Mouse (Mus musculus) liver, embryonic 12.5 days (tissue): Measurements from ENCODE around the gene Wnk4. TPM values are rescaled to one million over a fixed set of nuclear protein-coding genes. Genes with fewer than 3 reads are reported as not detected.
"Not testable (repeated sequence)": the region's sequence is repeated elsewhere in the genome, so short reads cannot be mapped to it uniquely, and the experiment has no call there.

ENCODE experiments used
- ATAC-seq: fragments of 200-750 bp; cut with Nextera tagmentation; 2 replicates; pipeline ENCODE4 v1.8.0; 2017; ENCODE audit warnings: moderate number of reproducible peaks, mild to moderate bottlenecking, moderate library complexity
- H3K27ac ChIP-seq: fragments of 300-500 bp; sonication (generic); 2 replicates; pipeline ENCODE4 v1.5.1; 2016; ENCODE audit warnings: mild to moderate bottlenecking
- H3K27me3 ChIP-seq: fragments of 300-500 bp; sonication (generic); replicated peaks from 2 replicates; pipeline ENCODE4 v1.6.1; 2016; ENCODE audit warnings: mild to moderate bottlenecking, moderate library complexity
- H3K36me3 ChIP-seq: fragments of 300-500 bp; sonication (generic); 2 replicates; pipeline ENCODE4 v1.6.1; 2016; ENCODE audit warnings: mild to moderate bottlenecking, moderate library complexity
- H3K4me1 ChIP-seq: fragments of 300-500 bp; sonication (generic); 2 replicates; pipeline ENCODE4 v1.6.1; 2016
- H3K4me2 ChIP-seq: fragments of 300-500 bp; sonication (generic); 2 replicates; pipeline ENCODE4 v1.6.1; 2016; ENCODE audit warnings: mild to moderate bottlenecking, moderate library complexity
- H3K4me3 ChIP-seq: fragments of 300-500 bp; sonication (generic); 2 replicates; pipeline ENCODE4 v1.5.1; 2016; ENCODE audit warnings: mild to moderate bottlenecking, moderate library complexity
- H3K9ac ChIP-seq: fragments of 300-500 bp; sonication (generic); 2 replicates; pipeline ENCODE4 v1.6.1; 2016; ENCODE audit warnings: mild to moderate bottlenecking, moderate library complexity
- H3K9me3 ChIP-seq: fragments of 300-500 bp; sonication (generic); replicated peaks from 2 replicates; pipeline ENCODE4 v1.6.1; 2016; ENCODE audit warnings: mild to moderate bottlenecking, moderate library complexity
- WGBS: fragments of 180-500 bp; shearing (Covaris S2); methylation state at CpG from one replicate; pipeline ENCODE4 v1.1.7; 2016; ENCODE audit not compliant: insufficient replicate concordance; 5-methylcytosine and 5-hydroxymethylcytosine counted together
- polyA plus RNA-seq: library from polyadenylated mRNA; unstranded; fragments of >200 nt; fragmentation: Nextera tagmentation; extraction: Ambion mirVana; gene quantifications from 2 replicates; pipeline ENCODE4 v1.2.1, GENCODE M21; 2016

The Wnk4 gene
- polyA plus RNA-seq, 1 experiment from 2014 or later = 12.3 TPM

DNA sequence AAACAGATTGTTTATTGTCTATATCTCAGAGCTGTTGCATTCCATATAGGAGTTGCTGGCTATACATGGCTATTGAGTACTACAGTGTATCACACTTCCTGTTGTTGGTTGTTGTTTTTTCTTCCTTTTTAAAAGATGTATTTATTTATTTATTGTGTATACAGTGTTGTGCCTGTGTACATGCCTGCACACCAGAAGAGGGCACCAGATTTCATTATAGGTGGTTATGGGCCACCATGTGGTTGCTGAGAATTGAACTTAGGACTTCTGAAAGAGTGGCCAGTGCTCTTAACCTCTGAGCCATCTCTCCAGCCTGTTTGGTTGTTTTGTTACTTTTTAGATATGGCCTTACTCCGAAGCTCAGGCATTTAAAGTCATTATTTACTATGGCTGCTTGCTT, 54.2 kb downstream of the Wnk4 start:
- Histone ChIP-seq H3K36me3 (peaks cover 23% of the 10 kb centered on the region), H3K27ac (peak overlapping the region; percentile 100), H3K27me3 (no peaks in the 10 kb centered on the region), H3K4me1 (peaks cover 53% of the 10 kb centered on the region), H3K9ac (no peak overlapping the region), H3K9me3 (no peaks in the 10 kb centered on the region), H3K4me2 (peak overlapping the region; percentile 87), H3K4me3 (no peak overlapping the region)
- ATAC-seq = no peak
- 85% methylated on average over 1 of the region's 1 CpGs for WGBS

DNA sequence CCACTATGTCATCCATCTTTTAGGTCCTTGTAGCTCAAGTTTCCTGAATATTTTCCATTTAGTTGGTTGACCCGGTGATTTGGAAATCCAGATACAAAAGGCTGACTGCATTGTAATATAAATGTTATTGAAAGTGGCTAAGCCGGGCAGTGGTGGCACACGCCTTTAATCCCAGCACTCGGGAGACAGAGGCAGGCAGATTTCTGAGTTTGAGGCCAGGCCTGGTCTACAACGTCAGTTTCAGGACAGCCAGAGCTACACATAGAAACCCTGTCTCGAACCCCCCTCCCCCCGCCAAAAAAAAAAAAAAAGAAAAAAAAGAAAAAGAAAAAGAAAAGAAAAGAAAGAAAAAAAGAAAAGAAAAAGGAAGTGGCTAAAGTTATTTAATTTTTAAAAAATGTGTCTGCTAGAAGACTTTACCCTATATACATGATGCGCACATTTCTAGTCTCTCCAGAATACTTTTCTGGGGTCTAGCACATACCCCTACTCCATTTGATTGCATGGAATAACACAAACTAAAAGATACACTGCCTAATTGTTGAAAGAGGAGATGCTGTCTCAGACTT, 54.8 kb downstream of the Wnk4 start:
- no peak for ATAC-seq
- H3K9ac ChIP-seq = peak overlapping the region; percentile 98; the same call in 1 of the 2 replicates
- peaks cover 56% of the 10 kb centered on the region for H3K4me1 ChIP-seq
- peak overlapping the region; percentile 100 for H3K27ac ChIP-seq
- no peaks in the 10 kb centered on the region for H3K27me3 ChIP-seq
- peak overlapping the region; percentile 98 for H3K4me3 ChIP-seq
- H3K9me3 ChIP-seq = no peaks in the 10 kb centered on the region
- H3K36me3 ChIP-seq = peaks cover 29% of the 10 kb centered on the region
- H3K4me2 ChIP-seq = peak overlapping the region; percentile 87
- 45% methylated on average over 8 of the region's 8 CpGs for WGBS

DNA sequence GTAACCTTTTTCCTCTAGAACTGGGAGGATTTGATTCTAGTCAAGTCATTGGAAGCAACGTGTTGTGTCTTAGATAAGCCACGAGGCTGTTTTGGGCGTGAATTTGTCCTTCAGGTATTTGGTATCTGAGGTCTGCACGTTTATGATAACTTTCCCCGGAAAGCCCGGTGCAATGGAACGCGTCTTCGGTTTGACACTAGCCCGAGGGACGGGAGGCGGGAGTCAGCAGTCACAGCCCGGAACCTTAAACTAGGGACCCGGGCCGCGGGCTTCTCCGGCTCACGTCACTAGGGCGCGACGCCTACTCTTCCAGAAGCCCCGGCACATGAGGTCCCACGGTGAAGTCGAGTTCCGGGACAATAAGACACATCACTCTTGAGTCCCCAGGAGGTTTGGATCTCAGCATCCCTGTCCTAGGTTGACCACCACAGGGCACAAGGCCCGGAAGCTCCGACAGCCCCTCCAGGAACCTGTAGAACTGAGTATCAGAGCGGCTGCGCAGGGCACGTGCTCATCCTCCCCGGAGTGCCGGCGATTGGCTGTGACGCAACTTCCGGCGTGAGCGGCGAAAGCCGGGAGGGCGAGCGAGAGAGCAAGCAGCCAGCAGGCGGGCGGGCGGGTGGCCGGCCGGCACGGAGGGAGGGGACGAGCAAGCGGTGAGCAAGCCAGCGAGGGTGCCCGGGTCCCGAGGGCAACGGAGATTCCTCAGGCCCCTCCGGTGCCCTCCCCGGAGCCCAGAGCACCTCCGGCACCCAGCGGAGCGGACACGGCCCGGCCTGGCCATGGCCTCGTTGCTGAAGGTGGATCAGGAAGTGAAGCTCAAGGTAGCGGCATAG, 55.5 kb downstream of the Wnk4 start, which contains the start of gene Psme3:
TSS of gene Psme3 (plus strand) at position 549 of the 836 bp plus-strand sequence.
- peak; percentile 90 for ATAC-seq
- Histone ChIP-seq H3K9me3 (no peaks in the 10 kb centered on the region), H3K9ac (peak within 1 kb of the TSS; percentile 98), H3K4me1 (peaks cover 56% of the 10 kb centered on the region), H3K4me2 (peak within 1 kb of the TSS; percentile 87), H3K36me3 (peaks cover 36% of the 10 kb centered on the region), H3K4me3 (peak within 1 kb of the TSS; percentile 98), H3K27me3 (no peaks in the 10 kb centered on the region), H3K27ac (peak within 1 kb of the TSS; percentile 100)
- WGBS = under 1% methylated on average over 57 of the region's 62 CpGs

DNA sequence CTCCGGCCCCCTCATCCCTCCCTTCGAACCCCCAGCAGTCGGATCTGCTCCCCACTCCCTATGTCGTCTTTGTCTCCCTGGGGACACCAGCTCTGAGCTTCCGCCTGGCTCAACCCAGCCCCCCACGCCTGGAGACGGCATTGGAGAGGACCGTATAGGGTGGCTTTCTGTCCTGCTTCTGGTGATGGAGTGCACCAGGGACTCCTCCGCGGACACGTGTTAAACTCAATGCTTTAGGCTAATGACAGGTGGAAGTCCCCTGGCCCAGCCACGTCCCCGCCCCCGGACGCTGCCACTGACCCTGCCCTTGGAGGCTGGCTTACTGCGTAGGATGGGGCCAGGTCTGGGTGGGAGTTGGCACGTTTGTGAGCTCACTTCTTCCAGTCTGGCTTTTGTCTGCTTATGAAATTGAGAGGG, 56.1 kb downstream of the Wnk4 start:
- Histone ChIP-seq H3K4me1 (peaks cover 56% of the 10 kb centered on the region), H3K9me3 (no peaks in the 10 kb centered on the region), H3K36me3 (peaks cover 42% of the 10 kb centered on the region), H3K4me3 (peak overlapping the region; percentile 98), H3K4me2 (peak overlapping the region; percentile 87), H3K9ac (peak overlapping the region; percentile 98), H3K27ac (peak overlapping the region; percentile 100), H3K27me3 (no peaks in the 10 kb centered on the region)
- peak; percentile 67 for ATAC-seq
- under 1% methylated on average over 17 of the region's 17 CpGs for whole genome bisulfite sequencing

DNA sequence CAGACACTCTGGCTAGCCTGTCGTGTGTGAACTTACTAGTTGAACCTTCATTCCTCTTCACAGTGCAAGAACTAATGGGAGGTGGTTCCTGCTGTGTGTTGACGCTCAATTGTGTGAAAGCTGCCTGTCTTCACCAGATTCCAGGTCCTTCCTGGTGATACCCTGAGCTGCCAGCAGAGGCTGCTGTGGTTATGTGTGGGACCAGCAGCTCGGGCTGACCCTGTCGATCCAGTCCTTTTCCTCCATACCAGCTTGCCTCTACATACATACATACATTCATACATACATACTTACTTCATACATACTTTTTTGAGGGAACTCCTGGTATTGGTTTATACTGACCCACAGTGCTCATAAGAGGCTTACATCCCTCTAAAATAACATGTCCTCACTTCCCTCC, 63.2 kb downstream of the Wnk4 start:
- Histone ChIP-seq H3K4me2 (no peak overlapping the region), H3K9me3 (no peaks in the 10 kb centered on the region), H3K27me3 (no peaks in the 10 kb centered on the region), H3K4me1 (peaks cover 17% of the 10 kb centered on the region), H3K27ac (no peak overlapping the region), H3K4me3 (no peak overlapping the region), H3K9ac (no peak overlapping the region), H3K36me3 (peaks cover 86% of the 10 kb centered on the region)
- no peak for ATAC-seq
- WGBS = 56% methylated on average over 4 of the region's 4 CpGs

DNA sequence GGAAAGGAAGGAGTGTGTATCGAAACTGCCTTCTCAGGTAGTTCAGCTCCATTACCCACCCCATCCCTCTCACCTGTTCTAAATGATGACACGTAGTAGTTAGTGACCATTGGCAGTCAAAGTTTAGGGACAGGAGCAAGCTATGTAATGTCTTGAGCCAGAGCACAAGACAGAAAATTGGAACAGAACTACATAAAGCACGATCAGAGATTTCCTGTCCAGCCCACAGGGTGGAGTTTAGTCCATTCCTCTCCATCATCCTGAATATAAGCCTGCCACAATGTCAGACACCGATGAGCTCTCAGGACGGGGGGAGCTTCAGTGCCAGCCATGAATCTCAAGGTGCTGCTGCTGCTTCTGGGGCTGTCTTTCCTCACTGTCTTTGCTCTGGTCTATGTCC, 64.4 kb downstream of the Wnk4 start, which contains the start of gene Aoc2:
TSS of gene Aoc2 (plus strand) at position 301 of the 400 bp plus-strand sequence.
- Histone ChIP-seq H3K9ac (no peak within 1 kb of the TSS), H3K4me1 (0 out of 2 replicates have a peak, but pooled peaks cover 5% of the 10 kb centered on the region), H3K27ac (no peak within 1 kb of the TSS), H3K4me3 (no peak within 1 kb of the TSS), H3K4me2 (no peak within 1 kb of the TSS), H3K27me3 (no peaks in the 10 kb centered on the region), H3K9me3 (no peaks in the 10 kb centered on the region), H3K36me3 (peaks cover 77% of the 10 kb centered on the region)
- 0 out of 2 replicates have a peak, but pooled peaks have one; percentile 6 for ATAC-seq
- WGBS = 92% methylated on average over 5 of the region's 5 CpGs

DNA sequence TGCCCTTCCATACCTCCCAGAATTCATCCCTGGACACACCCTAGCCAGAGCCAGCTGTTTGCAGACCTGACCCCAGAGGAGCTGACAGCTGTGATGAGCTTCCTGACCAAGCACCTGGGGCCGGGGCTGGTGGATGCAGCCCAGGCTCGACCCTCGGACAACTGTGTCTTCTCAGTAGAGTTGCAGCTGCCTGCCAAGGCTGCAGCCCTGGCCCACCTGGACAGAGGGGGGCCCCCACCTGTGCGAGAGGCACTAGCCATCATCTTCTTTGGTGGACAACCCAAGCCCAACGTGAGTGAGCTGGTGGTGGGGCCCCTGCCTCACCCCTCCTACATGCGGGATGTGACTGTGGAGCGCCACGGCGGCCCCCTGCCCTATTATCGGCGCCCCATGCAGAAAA, 64.8 kb downstream of the Wnk4 start:
- ATAC-seq = peak; percentile 16; the same call in 1 of the 2 replicates
- not testable (repeated sequence) for H3K4me3 ChIP-seq, H3K4me1 ChIP-seq, H3K9ac ChIP-seq, H3K4me2 ChIP-seq, H3K9me3 ChIP-seq, H3K27ac ChIP-seq, H3K27me3 ChIP-seq
- peaks cover 73% of the 10 kb centered on the region for H3K36me3 ChIP-seq
- 89% methylated on average over 11 of the region's 11 CpGs for WGBS

DNA sequence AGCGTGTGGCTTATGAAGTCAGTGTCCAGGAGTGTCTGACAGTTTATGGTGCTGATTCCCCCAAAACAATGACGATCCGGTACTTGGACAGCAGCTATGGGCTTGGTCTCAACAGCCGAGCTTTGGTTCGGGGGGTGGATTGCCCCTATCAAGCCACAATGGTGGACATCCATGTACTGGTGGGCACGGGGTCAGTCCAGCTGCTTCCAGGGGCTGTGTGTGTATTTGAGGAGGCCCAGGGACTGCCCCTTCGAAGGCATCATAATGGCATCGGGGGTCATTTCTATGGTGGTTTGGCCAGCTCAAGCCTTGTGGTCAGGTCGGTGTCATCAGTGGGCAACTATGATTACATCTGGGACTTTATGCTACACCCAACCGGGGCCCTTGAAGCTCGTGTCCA, 65.8 kb downstream of the Wnk4 start:
- H3K36me3 ChIP-seq = peaks cover 63% of the 10 kb centered on the region
- H3K27me3 ChIP-seq = no peaks in the 10 kb centered on the region
- no peak for ATAC-seq
- no peak overlapping the region for H3K27ac ChIP-seq
- 86% methylated on average over 11 of the region's 11 CpGs for WGBS
- H3K9ac ChIP-seq = no peak overlapping the region
- no peak overlapping the region for H3K4me2 ChIP-seq
- H3K4me3 ChIP-seq = no peak overlapping the region
- 0 out of 2 replicates have a peak, but pooled peaks cover 4% of the 10 kb centered on the region for H3K4me1 ChIP-seq
- no peaks in the 10 kb centered on the region for H3K9me3 ChIP-seq

Other genes starting within 250 kb of the Wnk4 start
- gene Naglu, start 190.6 kb upstream of the Wnk4 start, polyA plus RNA-seq = 6.3 and 7.0 TPM in 2 replicates
- gene Hsd17b1, start 182.2 kb upstream of the Wnk4 start, polyA plus RNA-seq = 0.08 TPM in 1 of 2 replicates, not detected in the other
- 26.4 and 28.5 TPM in 2 replicates for gene Coasy, start 178.0 kb upstream of the Wnk4 start, polyA plus RNA-seq
- gene Mlx, start 173.3 kb upstream of the Wnk4 start, polyA plus RNA-seq = 34.9 and 35.7 TPM in 2 replicates
- gene Psmc3ip, start 165.1 kb upstream of the Wnk4 start, polyA plus RNA-seq = 28.2 and 28.3 TPM in 2 replicates
- 12.7 and 13.0 TPM in 2 replicates for gene Retreg3, start 140.7 kb upstream of the Wnk4 start, polyA plus RNA-seq
- gene Tubg1, start 140.6 kb upstream of the Wnk4 start, polyA plus RNA-seq = 55.2 and 59.6 TPM in 2 replicates
- gene Tubg2, start 104.7 kb upstream of the Wnk4 start, polyA plus RNA-seq = 0.57 and 0.62 TPM in 2 replicates
- gene Cntnap1, start 90.0 kb upstream of the Wnk4 start, polyA plus RNA-seq = 0.17 and 0.26 TPM in 2 replicates
- 2.7 and 2.8 TPM in 2 replicates for gene Plekhh3, start 89.2 kb upstream of the Wnk4 start, polyA plus RNA-seq
- gene Ccr10, start 85.1 kb upstream of the Wnk4 start, polyA plus RNA-seq = 0.07 TPM in 1 of 2 replicates, not detected in the other
- gene Ezh1, start 34.1 kb upstream of the Wnk4 start, polyA plus RNA-seq = 9.8 and 10.3 TPM in 2 replicates
- 32.6 and 33.5 TPM in 2 replicates for gene Ramp2, start 14.5 kb upstream of the Wnk4 start, polyA plus RNA-seq
- gene Vps25, start 6.9 kb upstream of the Wnk4 start, polyA plus RNA-seq = 106 TPM in 2 replicates
- gene Cntd1, start 18.4 kb downstream of the Wnk4 start, polyA plus RNA-seq = 0.74 and 1.3 TPM in 2 replicates
- gene Coa3, start 18.5 kb downstream of the Wnk4 start, polyA plus RNA-seq = 144 and 150 TPM in 2 replicates
- gene Becn1, start 41.7 kb downstream of the Wnk4 start, polyA plus RNA-seq = 115 and 119 TPM in 2 replicates
- 263 and 273 TPM in 2 replicates for gene Psme3, start 55.6 kb downstream of the Wnk4 start, polyA plus RNA-seq
- gene Aoc2, start 64.5 kb downstream of the Wnk4 start, polyA plus RNA-seq = 2.2 TPM in 2 replicates
- 0.05 and 0.06 TPM in 2 replicates for gene Aoc3, start 70.0 kb downstream of the Wnk4 start, polyA plus RNA-seq
- gene G6pc, start 107.0 kb downstream of the Wnk4 start, polyA plus RNA-seq = not detected in 2 replicates
- gene Aarsd1, start 157.0 kb downstream of the Wnk4 start, polyA plus RNA-seq = 67.0 and 72.7 TPM in 2 replicates
- 3.6 and 4.2 TPM in 2 replicates for gene Gm27029, start 164.2 kb downstream of the Wnk4 start, polyA plus RNA-seq
- 9.8 TPM in 2 replicates for gene Rundc1, start 164.5 kb downstream of the Wnk4 start, polyA plus RNA-seq
- gene Ptges3l, start 164.8 kb downstream of the Wnk4 start, polyA plus RNA-seq = 1.3 and 2.1 TPM in 2 replicates
- gene Rpl27, start 181.7 kb downstream of the Wnk4 start, polyA plus RNA-seq = 378 and 390 TPM in 2 replicates
- gene Ifi35, start 187.8 kb downstream of the Wnk4 start, polyA plus RNA-seq = 35.8 and 37.1 TPM in 2 replicates
- gene Rnd2, start 204.4 kb downstream of the Wnk4 start, polyA plus RNA-seq = 3.6 and 3.9 TPM in 2 replicates
- 11.8 and 12.2 TPM in 2 replicates for gene Vat1, start 205.7 kb downstream of the Wnk4 start, polyA plus RNA-seq